Mouse (Mus musculus) kidney, adult 2 months (tissue): Measurements from ENCODE around the gene Ssx2ip.

Experiments used
- CTCF ChIP-seq: fragments of 200-500 bp; conservative IDR thresholded peaks from 2 replicates; pipeline ENCODE4 v1.5.1; 2011; ENCODE audit warnings: low read depth, mild to moderate bottlenecking, control low read depth, low read length, moderate library complexity, mixed read lengths; ENCODE audit not compliant: insufficient read depth, insufficient read length
- POLR2A ChIP-seq: fragments of 200-500 bp; IDR thresholded peaks from one replicate; pipeline ENCODE4 v1.6.1; 2011; ENCODE audit warnings: low read depth, low read length, control low read depth

DNA sequence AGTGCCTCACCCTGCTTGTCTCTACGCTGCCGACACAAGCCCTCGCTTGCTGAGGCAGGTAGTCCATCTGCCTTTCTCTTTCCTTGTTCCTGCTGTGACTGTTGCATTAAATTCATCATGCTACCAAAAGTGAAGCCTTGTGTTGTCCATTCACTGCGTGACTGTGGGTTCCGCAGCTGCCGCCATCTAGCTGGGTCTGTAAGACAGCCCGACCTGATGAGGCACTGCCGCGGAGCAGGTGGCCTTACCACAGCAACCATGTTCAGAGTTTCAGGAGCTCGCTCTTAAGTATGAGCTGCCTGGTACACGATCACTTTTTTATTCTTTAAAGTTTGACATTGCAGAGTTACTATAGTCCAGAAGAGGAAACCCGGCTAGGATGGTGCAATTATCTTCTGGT, 35.6 kb downstream of the Ssx2ip start:
- no peak for TF ChIP-seq CTCF
- no peak for TF ChIP-seq POLR2A
